ENCODE assay signal across 8 mouse cellular contexts in the genomic region with DNA sequence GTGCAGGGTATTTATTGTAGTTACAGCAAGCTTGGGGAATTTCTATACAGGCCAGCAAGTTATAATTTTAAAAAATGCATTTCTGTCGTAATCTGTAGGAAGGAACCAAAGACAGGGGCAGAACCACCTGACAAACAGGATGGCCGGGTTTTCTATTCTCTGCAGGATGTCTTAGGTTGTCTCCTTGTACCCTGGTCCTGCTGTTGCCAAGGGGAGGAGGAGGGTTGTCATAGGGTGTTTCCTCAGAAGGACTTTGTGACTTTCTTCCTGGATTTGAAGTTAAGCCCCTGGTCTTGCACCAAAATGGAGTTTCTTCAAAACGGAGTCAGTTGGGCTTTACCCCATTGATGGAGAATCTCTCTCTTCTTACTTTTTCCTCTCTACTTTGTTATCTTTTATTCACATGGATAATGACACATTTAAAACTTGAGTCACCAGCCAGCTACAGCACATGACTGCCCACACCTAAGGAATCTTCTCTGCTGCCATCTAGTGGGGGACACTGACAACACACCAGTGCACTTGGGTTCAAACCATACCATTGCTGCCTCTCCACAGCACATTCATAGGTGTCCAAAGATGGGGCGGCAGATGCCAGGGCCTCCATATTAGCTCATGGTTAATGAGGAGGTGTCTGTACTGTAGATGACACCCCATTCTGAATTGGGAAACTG. TPM values are rescaled to one million over a fixed set of nuclear protein-coding genes. Genes with fewer than 3 reads are reported as not detected.
A peak's percentile ranks its signal among the peaks of the same experiment; 100 is the strongest.
DNase-seq lines count a peak whose midpoint lies in the region; ATAC-seq and TF ChIP-seq lines count a peak whose summit lies in the region.

No protein-coding gene starts in this region.

- H3K27me3 ChIP-seq in forebrain, embryonic 10.5 days (ENCODE audit: poor library complexity, severe bottlenecking): no peaks in the 10 kb centered on the region
- no peaks in the 10 kb centered on the region for H3K27me3 ChIP-seq in testis, adult 2 months (ENCODE audit: control insufficient read depth, insufficient read depth, low read length)

- no peaks in the 10 kb centered on the region for H3K36me3 ChIP-seq in forebrain, embryonic 10.5 days (replicated peaks)
- no peaks in the 10 kb centered on the region for H3K36me3 ChIP-seq in testis, adult 2 months (ENCODE audit: control insufficient read depth, insufficient read depth, low read length)

- intact Hi-C loops in heart, postnatal 10 days (cut with DNase I): loop anchor here (1.0 to 10.0 kb wide), 3 partner anchors 44 to 316 kb away; partner anchors contain the start of gene Acot2

- no peak overlapping the region for H3K4me3 ChIP-seq in forebrain, embryonic 10.5 days
- no peak overlapping the region for H3K4me3 ChIP-seq in testis, adult 2 months (ENCODE audit: control insufficient read depth, low read depth, low read length)

- TF ChIP-seq POLR2A in brain, embryonic 14.5 days (IDR thresholded peaks at IDR 0.05; ENCODE audit: borderline replicate concordance, extremely low read depth, insufficient read depth, insufficient read length, poor library complexity, severe bottlenecking): no peak
- no peak for TF ChIP-seq POLR2A in testis, adult 2 months (IDR thresholded peaks at IDR 0.05; ENCODE audit: control insufficient read depth, low read depth, low read length)

- peak; percentile 84 for TF ChIP-seq CTCF in brain, embryonic 14.5 days (IDR thresholded peaks at IDR 0.05; ENCODE audit: borderline replicate concordance, extremely low read depth, insufficient read depth, insufficient read length)
- peak; percentile 66; the same call in 1 of the 2 replicates for TF ChIP-seq CTCF in testis, adult 2 months (IDR thresholded peaks at IDR 0.05; ENCODE audit: control insufficient read depth, insufficient read depth, insufficient replicate concordance, low read depth, low read length)

- H3K9me3 ChIP-seq in forebrain, embryonic 10.5 days: no peaks in the 10 kb centered on the region

- DNase-seq in brain, embryonic 14.5 days (ENCODE audit: low read depth): peak; percentile 85
- DNase-seq in forebrain, embryonic 10.5 days (ENCODE audit: extremely low spot score, low spot score): peak; percentile 39
- DNase-seq in heart, postnatal 10 days: peak; percentile 86 to 90
- DNase-seq in kidney, postnatal 36 days: peak; percentile 85 to 89
- DNase-seq in lung, adult 18-20 months: peak; percentile 73 to 83

- WGBS in forebrain, embryonic 10.5 days: 80% methylated on average over 4 of the region's 4 CpGs

- ATAC-seq in CD4-positive, CD25-positive, alpha-beta regulatory T cell, adult 4 months: peak; percentile 91
- ATAC-seq in neutrophil, adult 5-6 weeks (ENCODE audit: extremely low read depth, insufficient number of reproducible peaks, low FRiP score, poor library complexity, severe bottlenecking): peak; percentile 96

- H3K27ac ChIP-seq in forebrain, embryonic 10.5 days: no peak overlapping the region
- H3K27ac ChIP-seq in testis, adult 2 months (ENCODE audit: control insufficient read depth, insufficient read depth, low read depth, low read length): no peak overlapping the region

- no peaks in the 10 kb centered on the region for H3K4me1 ChIP-seq in forebrain, embryonic 10.5 days
- peaks cover 7% of the 10 kb centered on the region for H3K4me1 ChIP-seq in testis, adult 2 months (ENCODE audit: control insufficient read depth, insufficient read depth, low read length)

RNA-seq across cellular contexts. Expression of gene Acot4, which starts 7.4 kb away (rescaled TPM):
- under 1 TPM in 1 of 2 experiments, not detected in 1; 0.11 TPM for polyA plus RNA-seq in CD4-positive, CD25-positive, alpha-beta regulatory T cell, adult 4 months (2017; shearing (Covaris generic))
- 0.21 and 0.45 TPM in 2 replicates for polyA plus RNA-seq in brain, embryonic 14.5 days (2012; rRNA removed)
- polyA plus RNA-seq in forebrain, embryonic 10.5 days (2016; fragmentation: Nextera tagmentation; extraction: Ambion mirVana): 0.14 and 0.15 TPM in 2 replicates
- 1 to 10 TPM; 1.6 to 2.0 TPM for total RNA-seq in heart, postnatal 10 days (2021)
- total RNA-seq in neutrophil, adult 5-6 weeks (2017): not detected in 2 replicates
- 0.02 and 0.11 TPM in 2 replicates for polyA plus RNA-seq in testis, adult 2 months (2012; rRNA removed)

RNA-seq across cellular contexts. Expression of gene Gm49366, which starts 7.9 kb away (rescaled TPM):
- polyA plus RNA-seq in CD4-positive, CD25-positive, alpha-beta regulatory T cell, adult 4 months (2017; shearing (Covaris generic)): not detected
- 0.49 TPM in 1 of 2 replicates, not detected in the other for polyA plus RNA-seq in brain, embryonic 14.5 days (2012; rRNA removed)
- polyA plus RNA-seq in forebrain, embryonic 10.5 days (2016; fragmentation: Nextera tagmentation; extraction: Ambion mirVana): not detected in 2 replicates
- total RNA-seq in heart, postnatal 10 days (2021): not detected
- total RNA-seq in neutrophil, adult 5-6 weeks (2017): not detected in 2 replicates
- polyA plus RNA-seq in testis, adult 2 months (2012; rRNA removed): not detected in 2 replicates

RNA-seq across cellular contexts. Expression of gene Acot3, which starts 21.1 kb away (rescaled TPM):
- polyA plus RNA-seq in CD4-positive, CD25-positive, alpha-beta regulatory T cell, adult 4 months (2017; shearing (Covaris generic)): not detected
- 0.21 and 0.36 TPM in 2 replicates for polyA plus RNA-seq in brain, embryonic 14.5 days (2012; rRNA removed)
- 0.11 and 0.32 TPM in 2 replicates for polyA plus RNA-seq in forebrain, embryonic 10.5 days (2016; fragmentation: Nextera tagmentation; extraction: Ambion mirVana)
- 1 to 10 TPM; 2.6 to 3.7 TPM for total RNA-seq in heart, postnatal 10 days (2021)
- total RNA-seq in neutrophil, adult 5-6 weeks (2017): not detected in 2 replicates
- polyA plus RNA-seq in testis, adult 2 months (2012; rRNA removed): not detected in 2 replicates

RNA-seq across cellular contexts. Expression of gene Acot1, which starts 21.5 kb away (rescaled TPM):
- not detected for polyA plus RNA-seq in CD4-positive, CD25-positive, alpha-beta regulatory T cell, adult 4 months (2017; shearing (Covaris generic))
- 45.3 and 47.0 TPM in 2 replicates for polyA plus RNA-seq in brain, embryonic 14.5 days (2012; rRNA removed)
- 22.4 and 23.5 TPM in 2 replicates for polyA plus RNA-seq in forebrain, embryonic 10.5 days (2016; fragmentation: Nextera tagmentation; extraction: Ambion mirVana)
- 100 to 1,000 TPM; 127 to 159 TPM for total RNA-seq in heart, postnatal 10 days (2021)
- total RNA-seq in neutrophil, adult 5-6 weeks (2017): 12.5 and 13.2 TPM in 2 replicates
- polyA plus RNA-seq in testis, adult 2 months (2012; rRNA removed): 0.73 and 1.8 TPM in 2 replicates

RNA-seq across cellular contexts. Expression of gene Acot5, which starts 38.3 kb away (rescaled TPM):
- not detected for polyA plus RNA-seq in CD4-positive, CD25-positive, alpha-beta regulatory T cell, adult 4 months (2017; shearing (Covaris generic))
- polyA plus RNA-seq in brain, embryonic 14.5 days (2012; rRNA removed): 0.07 TPM in 1 of 2 replicates, not detected in the other
- polyA plus RNA-seq in forebrain, embryonic 10.5 days (2016; fragmentation: Nextera tagmentation; extraction: Ambion mirVana): not detected in 2 replicates
- not detected for total RNA-seq in heart, postnatal 10 days (2021)
- total RNA-seq in neutrophil, adult 5-6 weeks (2017): not detected in 2 replicates
- not detected in 2 replicates for polyA plus RNA-seq in testis, adult 2 months (2012; rRNA removed)
